Mouse (Mus musculus) ES-Bruce4 (cell line): Measurements from ENCODE around the gene Srsf2. TPM values are rescaled to one million over a fixed set of nuclear protein-coding genes. Genes with fewer than 3 reads are reported as not detected.

Source experiments
- H3K27ac ChIP-seq: 2 replicates; pipeline ENCODE4 v1.5.1; 2012; ENCODE audit warnings: low read length, inconsistent platforms; ENCODE audit not compliant: insufficient read depth
- H3K27me3 ChIP-seq: 2 replicates; pipeline ENCODE4 v1.6.1; 2012; ENCODE audit warnings: mild to moderate bottlenecking, low read length, inconsistent platforms; ENCODE audit not compliant: control insufficient read depth, poor library complexity, insufficient read depth, severe bottlenecking
- H3K36me3 ChIP-seq: 2 replicates; pipeline ENCODE4 v1.6.1; 2012; ENCODE audit warnings: inconsistent platforms, mild to moderate bottlenecking, low read length, moderate library complexity; ENCODE audit not compliant: control insufficient read depth, poor library complexity, insufficient read depth, severe bottlenecking
- H3K4me1 ChIP-seq: one replicate; pipeline ENCODE4 v1.8.1; 2011; ENCODE audit warnings: low read length; ENCODE audit not compliant: control insufficient read depth, insufficient read depth
- H3K4me3 ChIP-seq: 2 replicates; pipeline ENCODE4 v1.5.1; 2011; ENCODE audit warnings: low read depth, mild to moderate bottlenecking, low read length
- H3K9ac ChIP-seq: 2 replicates; pipeline ENCODE4 v1.6.1; 2012; ENCODE audit warnings: low read depth, mild to moderate bottlenecking, inconsistent platforms; ENCODE audit not compliant: poor library complexity, severe bottlenecking
- H3K9me3 ChIP-seq: replicated peaks from 2 replicates; pipeline ENCODE4 v1.6.1; 2012; ENCODE audit warnings: mild to moderate bottlenecking, low read length, inconsistent platforms; ENCODE audit not compliant: control insufficient read depth, poor library complexity, insufficient read depth, severe bottlenecking
- CTCF ChIP-seq: IDR thresholded peaks from one replicate; pipeline ENCODE4 v1.8.1; 2011; ENCODE audit warnings: low read depth, low read length
- EP300 ChIP-seq: IDR thresholded peaks from 2 replicates; pipeline ENCODE4 v1.6.1; 2011; ENCODE audit warnings: low read depth, low read length; ENCODE audit not compliant: insufficient read depth
- POLR2A ChIP-seq: IDR thresholded peaks from one replicate; pipeline ENCODE4 v1.8.1; 2011; ENCODE audit warnings: low read length; ENCODE audit not compliant: insufficient read depth
- polyA plus RNA-seq: library from polyadenylated mRNA; stranded (reverse); fragments of >200 nt; gene quantifications from 2 replicates; pipeline ENCODE4 v1.2.4, GENCODE M21; 2011; ENCODE audit warnings: low read depth; ENCODE audit not compliant: missing spikeins, insufficient read depth, insufficient read length

Gene Srsf2
- polyA plus RNA-seq, 1 experiment, result 414 TPM

DNA sequence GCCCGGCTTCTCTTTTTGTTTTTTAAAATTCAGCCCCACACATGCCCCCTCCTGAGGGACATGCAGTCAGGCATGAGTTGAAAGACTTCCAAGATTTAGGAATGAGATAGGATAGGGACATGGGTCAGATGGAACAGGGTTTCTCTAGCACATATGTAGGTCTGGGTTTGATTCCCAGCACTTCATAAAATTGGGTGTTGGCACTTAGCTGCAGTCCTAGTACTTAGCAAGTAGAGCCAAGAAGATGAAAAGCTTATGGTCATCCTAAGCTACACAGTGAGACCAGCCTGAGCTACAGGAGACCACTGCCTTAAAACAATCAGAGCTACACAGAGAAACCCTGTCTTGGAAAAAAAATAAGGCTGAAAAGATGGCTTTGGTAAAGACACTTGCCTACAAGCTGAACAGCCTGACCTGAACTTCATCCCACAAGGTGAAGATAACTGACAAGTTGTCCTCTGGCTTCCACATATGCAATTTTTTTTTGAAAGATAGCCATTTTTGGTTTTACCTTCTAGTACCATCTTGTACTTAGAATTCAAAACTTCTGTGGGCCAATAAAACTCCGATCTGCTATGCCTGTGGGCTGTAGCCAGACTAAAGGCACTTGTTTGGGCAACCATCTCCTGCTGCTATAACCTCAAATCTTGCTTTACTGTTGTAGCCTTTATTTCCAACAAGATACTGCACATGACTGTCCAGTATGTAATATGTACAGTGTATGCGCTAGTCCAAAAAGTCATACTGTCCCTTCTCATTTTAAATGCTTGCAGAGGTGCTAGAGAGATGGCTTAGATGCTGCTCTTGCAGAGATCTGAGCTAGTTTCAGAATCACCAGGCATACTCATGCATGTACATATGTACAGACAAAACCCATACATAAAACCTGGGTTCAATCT is 5.5 kb downstream of the Srsf2 start:
- H3K27me3 ChIP-seq, result no peaks in the 10 kb centered on the region
- H3K9me3 ChIP-seq, result no peaks in the 10 kb centered on the region
- no peak for TF ChIP-seq POLR2A
- TF ChIP-seq CTCF, result no peak
- TF ChIP-seq EP300, result no peak
- no peak overlapping the region for H3K27ac ChIP-seq
- no peak overlapping the region for H3K9ac ChIP-seq
- no peaks in the 10 kb centered on the region for H3K4me1 ChIP-seq
- H3K4me3 ChIP-seq, result no peak overlapping the region
- H3K36me3 ChIP-seq, result peaks cover 54% of the 10 kb centered on the region

DNA sequence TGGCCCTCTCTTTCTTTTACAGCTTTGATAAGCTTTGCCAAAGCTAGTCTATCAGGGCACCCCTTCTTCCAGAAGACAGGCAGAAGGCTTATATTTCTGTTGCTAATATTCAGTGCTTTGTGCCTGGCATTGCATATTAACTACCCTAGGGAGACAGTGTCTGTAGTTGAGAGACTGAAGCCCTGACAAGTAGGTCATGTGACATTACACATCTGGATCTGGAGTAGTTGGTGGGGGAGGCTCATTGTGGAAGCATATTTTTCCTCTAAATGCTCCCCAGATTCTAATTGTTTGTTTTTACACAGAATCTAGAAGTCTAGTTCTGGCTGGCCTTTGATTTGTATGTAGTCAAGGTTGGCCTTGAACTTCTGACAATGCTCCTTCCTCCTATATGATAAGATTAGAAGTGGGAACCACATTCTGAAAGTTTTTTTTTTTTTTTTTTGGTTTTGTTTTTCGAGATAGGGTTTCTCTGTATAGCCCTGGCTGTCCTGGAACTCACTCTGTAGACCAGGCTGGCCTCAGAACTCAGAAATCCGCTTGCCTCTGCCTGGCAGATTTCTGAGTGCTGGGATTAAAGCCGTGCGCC is 6.2 kb downstream of the Srsf2 start:
- TF ChIP-seq CTCF (no peak), EP300 (no peak), POLR2A (no peak)
- Histone ChIP-seq H3K9ac (no peak overlapping the region), H3K27ac (no peak overlapping the region), H3K4me3 (no peak overlapping the region), H3K27me3 (no peaks in the 10 kb centered on the region), H3K36me3 (peaks cover 52% of the 10 kb centered on the region), H3K4me1 (no peaks in the 10 kb centered on the region), H3K9me3 (no peaks in the 10 kb centered on the region)

DNA sequence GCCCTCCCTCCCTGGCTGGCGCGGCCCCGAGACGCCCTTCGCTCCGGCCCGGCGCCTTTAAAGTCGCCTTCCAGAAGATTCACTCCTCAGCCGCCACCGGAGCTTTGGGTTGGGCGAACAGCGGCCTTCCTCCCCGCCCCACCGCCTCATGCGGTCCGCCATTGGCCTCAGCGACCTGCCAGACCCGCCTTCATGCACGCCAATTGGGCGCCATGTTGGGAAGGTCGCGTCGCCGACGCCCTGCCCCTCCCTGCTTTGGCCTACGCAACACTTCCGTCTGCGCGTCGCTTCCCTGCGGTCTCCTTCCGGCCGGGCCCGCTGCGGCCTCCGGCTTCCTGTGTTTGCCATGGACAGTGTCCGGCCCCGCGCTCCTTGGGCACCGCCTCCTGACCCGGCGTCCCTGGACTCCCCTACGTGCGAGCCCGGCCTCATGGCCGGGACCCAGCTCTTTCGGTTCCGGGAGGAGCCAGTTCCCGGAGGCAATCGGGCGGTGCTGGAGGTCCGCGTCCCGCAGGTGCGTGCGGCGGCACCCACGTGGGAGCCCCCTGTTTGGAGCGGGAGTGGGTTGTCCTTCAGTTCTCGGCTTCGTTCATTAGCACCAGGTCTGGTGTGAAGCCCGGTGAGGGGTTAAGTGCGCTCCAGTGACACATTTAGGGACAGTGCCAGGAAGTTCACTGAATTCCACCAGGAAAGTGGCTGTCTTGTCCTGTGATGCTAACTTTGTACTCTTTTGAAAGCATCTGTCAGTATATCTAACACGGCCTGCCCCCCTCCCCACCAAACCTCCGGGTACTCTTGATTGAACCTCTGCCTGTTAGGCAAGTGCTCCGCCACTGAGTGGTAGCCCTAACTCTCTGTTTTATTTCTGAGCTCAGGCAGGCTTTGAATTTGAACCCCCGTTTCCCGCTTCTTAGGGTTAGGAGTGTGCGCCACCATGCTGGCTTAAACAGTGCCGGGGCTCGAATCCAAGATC is 9.3 kb downstream of the Srsf2 start, which contains the start of the genes Mettl23 and Jmjd6:
TSS of gene Mettl23 (plus strand) at position 18 of the 973 bp plus-strand sequence.
TSS of gene Jmjd6 (minus strand) at position 189 of the 973 bp plus-strand sequence.
- Histone ChIP-seq H3K4me1 (peaks cover 6% of the 10 kb centered on the region), H3K9ac (peak within 1 kb of the TSS; percentile 86), H3K9me3 (no peaks in the 10 kb centered on the region), H3K36me3 (peaks cover 45% of the 10 kb centered on the region), H3K27me3 (no peaks in the 10 kb centered on the region), H3K27ac (peak within 1 kb of the TSS; percentile 32), H3K4me3 (peak within 1 kb of the TSS; percentile 94)
- TF ChIP-seq POLR2A (no peak), EP300 (0 out of 2 replicates have a peak, but pooled peaks have one; percentile 20), CTCF (no peak)

DNA sequence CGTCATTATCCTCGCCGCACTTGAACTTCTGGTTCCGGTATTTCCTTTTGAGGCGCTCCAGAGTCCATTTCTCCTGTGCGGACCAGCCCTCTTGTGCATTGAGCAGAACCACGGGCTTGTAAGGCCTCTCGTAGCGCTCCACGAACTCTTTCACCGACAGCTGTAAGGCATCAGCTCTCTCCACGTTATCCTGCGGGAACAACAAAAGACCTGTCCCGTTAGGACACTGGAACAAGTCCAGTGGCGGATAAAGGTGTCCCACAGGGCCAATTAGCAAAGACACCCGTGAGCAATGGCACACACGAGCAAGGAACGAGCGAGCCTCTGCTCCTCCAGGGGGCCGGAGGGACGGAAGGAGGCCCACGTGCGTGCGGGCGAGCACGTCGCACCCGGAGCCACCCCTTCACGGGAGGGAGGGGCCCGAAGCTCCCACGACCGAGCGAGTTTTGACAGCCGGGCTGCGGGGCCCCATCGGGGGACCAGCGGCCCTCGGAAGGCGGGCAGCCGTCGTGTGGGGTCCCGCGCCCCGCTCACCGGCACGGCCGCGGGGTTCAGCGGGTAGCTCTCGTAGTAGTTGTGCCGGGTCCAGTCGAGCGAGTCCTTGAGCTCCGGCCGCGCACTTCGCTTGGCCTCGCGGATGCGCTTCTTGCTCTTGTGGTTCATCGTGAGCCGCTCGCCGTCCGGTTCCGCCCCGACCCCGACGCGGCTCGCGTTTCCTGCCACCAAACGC is 10.2 kb downstream of the Srsf2 start:
- Histone ChIP-seq H3K4me1 (peaks cover 6% of the 10 kb centered on the region), H3K9me3 (no peaks in the 10 kb centered on the region), H3K9ac (peak overlapping the region; percentile 86), H3K27ac (peak overlapping the region; percentile 32), H3K36me3 (peaks cover 46% of the 10 kb centered on the region), H3K4me3 (peak overlapping the region; percentile 76), H3K27me3 (no peaks in the 10 kb centered on the region)
- TF ChIP-seq POLR2A, result no peak
- no peak for TF ChIP-seq EP300
- TF ChIP-seq CTCF, result no peak

DNA sequence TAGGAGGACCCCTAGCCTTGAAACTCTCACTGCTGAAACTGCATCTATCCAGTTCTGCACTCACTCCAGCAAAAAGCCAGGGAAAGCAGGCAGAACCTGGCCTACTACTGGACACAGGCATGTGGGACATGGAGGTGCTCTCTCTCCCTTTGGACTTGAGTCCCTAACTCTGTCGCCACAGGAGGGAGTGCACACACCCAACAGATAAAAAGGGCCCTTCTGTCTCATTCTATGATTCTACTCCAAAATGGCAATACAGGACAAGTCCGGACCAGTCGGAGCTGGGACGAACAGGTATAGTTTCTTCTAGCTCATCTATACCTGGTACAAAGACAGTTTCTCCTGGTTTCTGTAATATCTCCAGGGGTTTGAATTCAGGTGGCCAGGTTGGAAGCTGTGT is 12.1 kb downstream of the Srsf2 start:
- no peaks in the 10 kb centered on the region for H3K27me3 ChIP-seq
- H3K9me3 ChIP-seq, result no peaks in the 10 kb centered on the region
- H3K9ac ChIP-seq, result no peak overlapping the region
- no peak overlapping the region for H3K27ac ChIP-seq
- H3K36me3 ChIP-seq, result peaks cover 43% of the 10 kb centered on the region
- peaks cover 6% of the 10 kb centered on the region for H3K4me1 ChIP-seq
- TF ChIP-seq POLR2A (no peak), CTCF (no peak), EP300 (no peak)
- H3K4me3 ChIP-seq, result no peak overlapping the region
